8 mouse cellular contexts compared by ENCODE assay signal in the genomic region with DNA sequence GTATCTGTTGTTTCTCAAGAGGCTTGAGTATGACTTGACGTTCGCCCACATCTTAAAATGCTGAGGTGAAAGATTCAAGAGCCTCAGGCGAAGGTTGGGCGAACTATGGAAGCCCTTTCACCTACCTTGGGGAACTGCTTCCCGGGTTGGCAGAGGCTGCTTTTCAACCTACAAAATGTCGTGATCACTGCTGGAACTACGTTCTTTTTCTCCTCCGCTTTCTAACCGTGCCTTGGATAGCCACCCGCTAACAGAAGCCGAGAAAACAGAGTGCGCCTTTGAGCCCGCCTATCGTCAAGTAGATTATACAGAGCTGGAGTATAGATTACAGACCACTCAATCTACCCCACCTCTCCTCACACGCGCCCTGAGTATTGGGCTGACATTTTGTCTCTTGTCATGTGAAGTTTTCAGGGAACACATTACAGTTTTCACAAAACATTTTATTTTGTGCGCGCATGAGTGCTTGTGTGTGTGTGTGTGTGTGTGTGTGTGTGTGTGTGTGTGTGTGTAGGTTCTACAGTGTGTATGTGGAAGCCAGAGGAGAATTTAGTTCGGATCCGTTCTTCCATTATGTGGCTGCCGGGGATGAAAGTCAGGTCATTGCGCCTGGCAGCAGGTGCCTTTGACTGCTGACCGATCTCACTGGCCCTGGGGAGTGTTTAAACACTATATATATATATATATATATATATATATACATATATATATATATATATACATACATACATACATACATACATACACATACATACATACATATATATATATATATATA. TPM values are rescaled to one million over a fixed set of nuclear protein-coding genes. Genes with fewer than 3 reads are reported as not detected.
DNase-seq lines count a peak whose midpoint lies in the region; ATAC-seq and TF ChIP-seq lines count a peak whose summit lies in the region.

No protein-coding gene starts in this region.

- no peak for TF ChIP-seq EP300 in ES-Bruce4 (IDR thresholded peaks at IDR 0.05; ENCODE audit: insufficient read depth, low read depth, low read length)
- no peak for TF ChIP-seq EP300 in liver, embryonic 14.5 days (IDR thresholded peaks at IDR 0.05; ENCODE audit: low read depth)

- no peak for TF ChIP-seq POLR2A in ES-Bruce4 (IDR thresholded peaks at IDR 0.05; ENCODE audit: insufficient read depth, low read length)

- ATAC-seq in heart, embryonic 11.5 days (replicated peaks; ENCODE audit: insufficient number of reproducible peaks, low FRiP score, low TSS enrichment) = 0 out of 2 replicates have a peak, but pooled peaks have one; percentile 35
- ATAC-seq in embryonic facial prominence, embryonic 12.5 days (ENCODE audit: insufficient number of reproducible peaks, insufficient read depth, low FRiP score, low TSS enrichment) = no peak; the same call in 1 of the 2 replicates
- ATAC-seq in hindbrain, embryonic 14.5 days (ENCODE audit: low FRiP score) = peak; percentile 61
- ATAC-seq in liver, embryonic 14.5 days (ENCODE audit: insufficient read depth) = peak; percentile 75

- no peaks in the 10 kb centered on the region for H3K36me3 ChIP-seq in heart, embryonic 11.5 days (ENCODE audit: control insufficient read depth, insufficient read depth, low read length)
- no peaks in the 10 kb centered on the region for H3K36me3 ChIP-seq in ES-Bruce4 (ENCODE audit: control insufficient read depth, insufficient read depth, low read length, poor library complexity, severe bottlenecking)
- H3K36me3 ChIP-seq in embryonic facial prominence, embryonic 12.5 days = no peaks in the 10 kb centered on the region
- H3K36me3 ChIP-seq in hindbrain, embryonic 14.5 days (replicated peaks; ENCODE audit: control insufficient read depth, insufficient read depth) = no peaks in the 10 kb centered on the region
- no peaks in the 10 kb centered on the region for H3K36me3 ChIP-seq in liver, embryonic 14.5 days (replicated peaks; ENCODE audit: control insufficient read depth, insufficient read depth, low read depth)

- peak overlapping the region; percentile 91 for H3K27ac ChIP-seq in heart, embryonic 11.5 days (ENCODE audit: low read depth, low read length)
- no peak overlapping the region for H3K27ac ChIP-seq in ES-Bruce4 (ENCODE audit: insufficient read depth, low read length)
- no peak overlapping the region for H3K27ac ChIP-seq in embryonic facial prominence, embryonic 12.5 days
- peak overlapping the region; percentile 56 for H3K27ac ChIP-seq in hindbrain, embryonic 14.5 days
- no peak overlapping the region for H3K27ac ChIP-seq in liver, embryonic 14.5 days

- 31% methylated on average over 23 of the region's 23 CpGs for WGBS in heart, embryonic 11.5 days (ENCODE audit: insufficient replicate concordance)
- WGBS in embryonic facial prominence, embryonic 12.5 days = 30% methylated on average over 23 of the region's 23 CpGs
- WGBS in hindbrain, embryonic 14.5 days = 31% methylated on average over 23 of the region's 23 CpGs
- WGBS in liver, embryonic 14.5 days (ENCODE audit: insufficient replicate concordance) = 42% methylated on average over 23 of the region's 23 CpGs

- 0 out of 2 replicates have a peak, but pooled peaks cover 2% of the 10 kb centered on the region for H3K4me1 ChIP-seq in heart, embryonic 11.5 days (ENCODE audit: control insufficient read depth, insufficient read depth, low read length)
- H3K4me1 ChIP-seq in ES-Bruce4 (ENCODE audit: control insufficient read depth, insufficient read depth, low read length) = no peaks in the 10 kb centered on the region
- H3K4me1 ChIP-seq in embryonic facial prominence, embryonic 12.5 days = peaks cover 14% of the 10 kb centered on the region
- H3K4me1 ChIP-seq in hindbrain, embryonic 14.5 days (replicated peaks; ENCODE audit: control insufficient read depth, insufficient read depth, low read length) = peaks cover 5% of the 10 kb centered on the region; the same call in 1 of the 2 replicates
- H3K4me1 ChIP-seq in liver, embryonic 14.5 days (replicated peaks; ENCODE audit: control insufficient read depth in 2 of 2, insufficient read depth in 2 of 2, low read length in 1 of 2) = no peaks in the 10 kb centered on the region; a peak in 1 of 4 replicates

- no peaks in the 10 kb centered on the region for H3K9me3 ChIP-seq in heart, embryonic 11.5 days (replicated peaks; ENCODE audit: control insufficient read depth, low read length)
- H3K9me3 ChIP-seq in ES-Bruce4 (replicated peaks; ENCODE audit: control insufficient read depth, insufficient read depth, low read length, poor library complexity, severe bottlenecking) = peaks cover 6% of the 10 kb centered on the region
- H3K9me3 ChIP-seq in embryonic facial prominence, embryonic 12.5 days = no peaks in the 10 kb centered on the region
- H3K9me3 ChIP-seq in hindbrain, embryonic 14.5 days (ENCODE audit: control insufficient read depth, low read length) = no peaks in the 10 kb centered on the region
- H3K9me3 ChIP-seq in liver, embryonic 14.5 days (ENCODE audit: control insufficient read depth, low read length) = no peaks in the 10 kb centered on the region

- H3K27me3 ChIP-seq in heart, embryonic 11.5 days (ENCODE audit: control insufficient read depth, insufficient read depth, low read length) = no peaks in the 10 kb centered on the region
- no peaks in the 10 kb centered on the region for H3K27me3 ChIP-seq in ES-Bruce4 (ENCODE audit: control insufficient read depth, insufficient read depth, low read length, poor library complexity, severe bottlenecking)
- H3K27me3 ChIP-seq in embryonic facial prominence, embryonic 12.5 days = no peaks in the 10 kb centered on the region
- no peaks in the 10 kb centered on the region for H3K27me3 ChIP-seq in hindbrain, embryonic 14.5 days (ENCODE audit: control insufficient read depth, insufficient read depth, low read length)
- H3K27me3 ChIP-seq in liver, embryonic 14.5 days (ENCODE audit: control insufficient read depth, insufficient read depth, low read length) = no peaks in the 10 kb centered on the region

- H3K4me2 ChIP-seq in heart, embryonic 11.5 days = peak overlapping the region; percentile 73
- H3K4me2 ChIP-seq in embryonic facial prominence, embryonic 12.5 days (replicated peaks) = peak overlapping the region; percentile 57
- H3K4me2 ChIP-seq in hindbrain, embryonic 14.5 days (replicated peaks) = peak overlapping the region; percentile 69
- peak overlapping the region; percentile 67 for H3K4me2 ChIP-seq in liver, embryonic 14.5 days (ENCODE audit: low read depth)

- peak overlapping the region; percentile 39 for H3K9ac ChIP-seq in heart, embryonic 11.5 days (ENCODE audit: low read depth, low read length)
- 0 out of 2 replicates have a peak overlapping the region, but pooled peaks have one; percentile 11 for H3K9ac ChIP-seq in ES-Bruce4 (ENCODE audit: low read depth, poor library complexity, severe bottlenecking)
- H3K9ac ChIP-seq in embryonic facial prominence, embryonic 12.5 days = no peak overlapping the region
- H3K9ac ChIP-seq in hindbrain, embryonic 14.5 days = peak overlapping the region; percentile 54
- no peak overlapping the region for H3K9ac ChIP-seq in liver, embryonic 14.5 days (replicated peaks)

- no peak for TF ChIP-seq CTCF in ES-Bruce4 (IDR thresholded peaks at IDR 0.05; ENCODE audit: low read depth, low read length)
- TF ChIP-seq CTCF in liver, embryonic 14.5 days (IDR thresholded peaks at IDR 0.05; ENCODE audit: low read depth) = no peak

- no peak for DNase-seq in heart, postnatal 4 days
- peak; percentile 45 for DNase-seq in hindbrain, embryonic 14.5 days (ENCODE audit: low spot score)
- peak in 2 of 3 experiments; percentile 24 to 35 for DNase-seq in liver, embryonic 14.5 days (ENCODE audit: low read depth in 3 of 3, low spot score in 3 of 3)
- peak; percentile 29 for DNase-seq in right cerebral cortex, postnatal 4 days
- no peak for DNase-seq in ovary, postnatal 10 days (ENCODE audit: low spot score)

- peak overlapping the region; percentile 38 for H3K4me3 ChIP-seq in heart, embryonic 11.5 days (ENCODE audit: low read depth, low read length)
- peak overlapping the region; percentile 31 for H3K4me3 ChIP-seq in ES-Bruce4 (ENCODE audit: low read depth, low read length)
- peak overlapping the region; percentile 32 for H3K4me3 ChIP-seq in embryonic facial prominence, embryonic 12.5 days
- peak overlapping the region; percentile 33 for H3K4me3 ChIP-seq in hindbrain, embryonic 14.5 days (replicated peaks; ENCODE audit: low read length)
- peak overlapping the region; percentile 39 to 55 for H3K4me3 ChIP-seq in liver, embryonic 14.5 days (ENCODE audit: insufficient read depth in 1 of 2, low read depth in 2 of 2, low read length in 2 of 2)

RNA-seq across cellular contexts. Expression of a gene that starts 0.7 kb away (rescaled TPM):
- polyA plus RNA-seq in heart, embryonic 11.5 days (2014; fragmentation: Nextera tagmentation; extraction: Ambion mirVana) = 0.03 TPM in 1 of 2 replicates, not detected in the other
- 1 to 10 TPM in 1 of 2 experiments, under 1 TPM in 1; 0.95 to 1.1 TPM for total RNA-seq in heart, postnatal 4 days (2021)
- not detected in 2 replicates for polyA plus RNA-seq in ES-Bruce4 (2011; ENCODE audit: insufficient read depth, insufficient read length, low read depth, missing spikeins)
- polyA plus RNA-seq in embryonic facial prominence, embryonic 12.5 days (2016; fragmentation: Nextera tagmentation; extraction: Ambion mirVana) = 0.06 and 0.11 TPM in 2 replicates
- polyA plus RNA-seq in hindbrain, embryonic 14.5 days (2014; fragmentation: Nextera tagmentation; extraction: Ambion mirVana) = 0.48 and 0.98 TPM in 2 replicates
- 0.01 TPM in 2 replicates for polyA plus RNA-seq in liver, embryonic 14.5 days (2012; rRNA removed)
- 0.01 TPM in 1 of 2 replicates, not detected in the other for polyA plus RNA-seq in liver, embryonic 14.5 days (2014; fragmentation: Nextera tagmentation; extraction: Ambion mirVana)

RNA-seq across cellular contexts. Expression of a gene that starts 26.0 kb away (rescaled TPM):
- 264 and 298 TPM in 2 replicates for polyA plus RNA-seq in heart, embryonic 11.5 days (2014; fragmentation: Nextera tagmentation; extraction: Ambion mirVana)
- 100 to 1,000 TPM; 389 to 429 TPM for total RNA-seq in heart, postnatal 4 days (2021)
- 122 and 131 TPM in 2 replicates for polyA plus RNA-seq in ES-Bruce4 (2011; ENCODE audit: insufficient read depth, insufficient read length, low read depth, missing spikeins)
- polyA plus RNA-seq in embryonic facial prominence, embryonic 12.5 days (2016; fragmentation: Nextera tagmentation; extraction: Ambion mirVana) = 148 and 150 TPM in 2 replicates
- polyA plus RNA-seq in hindbrain, embryonic 14.5 days (2014; fragmentation: Nextera tagmentation; extraction: Ambion mirVana) = 151 and 153 TPM in 2 replicates
- 49.4 and 64.1 TPM in 2 replicates for polyA plus RNA-seq in liver, embryonic 14.5 days (2012; rRNA removed)
- 126 and 135 TPM in 2 replicates for polyA plus RNA-seq in liver, embryonic 14.5 days (2014; fragmentation: Nextera tagmentation; extraction: Ambion mirVana)

Comparison
In these comparisons a context has a peak if more than half of its experiments do, and no peak if none do; other contexts are left out.
1. H3K27ac ChIP-seq: peak in heart, embryonic 11.5 days (single experiment) and hindbrain, embryonic 14.5 days (single experiment); none in ES-Bruce4 (single experiment), embryonic facial prominence, embryonic 12.5 days (single experiment) and liver, embryonic 14.5 days (single experiment).
2. H3K9ac ChIP-seq: peak in heart, embryonic 11.5 days (single experiment), ES-Bruce4 (single experiment) and hindbrain, embryonic 14.5 days (single experiment); none in embryonic facial prominence, embryonic 12.5 days (single experiment) and liver, embryonic 14.5 days (single experiment).
3. DNase-seq: peak in hindbrain, embryonic 14.5 days (single experiment), liver, embryonic 14.5 days (2 of 3) and right cerebral cortex, postnatal 4 days (single experiment); none in heart, postnatal 4 days (single experiment) and ovary, postnatal 10 days (single experiment).
4. Peak in every context shown above with its lines, with median percentiles within 50 percentile points of each other: H3K4me2 ChIP-seq and H3K4me3 ChIP-seq.